Mouse (Mus musculus) heart, adult 2 months (tissue): Measurements from ENCODE around the gene Tshb. TPM values are rescaled to one million over a fixed set of nuclear protein-coding genes. Genes with fewer than 3 reads are reported as not detected.

Experiments used
- DNase-seq, 2 experiments: peaks; one replicate each; pipeline ENCODE4 v3.0.0; 2021
- H3K27ac ChIP-seq: fragments of 200-600 bp; 2 replicates; pipeline ENCODE4 v1.8.1; 2022
- H3K27me3 ChIP-seq: fragments of 200-500 bp; 2 replicates; pipeline ENCODE4 v1.6.1; 2012; ENCODE audit warnings: mild to moderate bottlenecking, low read length, inconsistent platforms, mixed read lengths; ENCODE audit not compliant: control insufficient read depth, insufficient read depth
- H3K36me3 ChIP-seq: fragments of 200-500 bp; 2 replicates; pipeline ENCODE4 v1.6.1; 2012; ENCODE audit warnings: low read length, inconsistent platforms; ENCODE audit not compliant: control insufficient read depth, insufficient read depth
- H3K4me1 ChIP-seq: fragments of 200-500 bp; 2 replicates; pipeline ENCODE4 v1.6.1; 2011; ENCODE audit warnings: low read length; ENCODE audit not compliant: control insufficient read depth, insufficient read depth
- H3K4me3 ChIP-seq: fragments of 200-600 bp; 2 replicates; pipeline ENCODE4 v1.8.1; 2022
- H3K79me2 ChIP-seq: fragments of 200-500 bp; replicated peaks from 2 replicates; pipeline ENCODE4 v1.6.1; 2012; ENCODE audit warnings: mild to moderate bottlenecking, inconsistent platforms, low read length, moderate library complexity, mixed read lengths; ENCODE audit not compliant: control insufficient read depth, insufficient read depth
- H3K9ac ChIP-seq: fragments of 200-500 bp; 2 replicates; pipeline ENCODE4 v1.6.1; 2012; ENCODE audit warnings: low read depth, mild to moderate bottlenecking, control low read depth, inconsistent platforms, low read length, mixed read lengths
- CTCF ChIP-seq: fragments of 200-600 bp; IDR thresholded peaks from 2 replicates; pipeline ENCODE4 v1.8.1; 2022; ENCODE audit warnings: antibody characterized with exemption, mild to moderate bottlenecking, moderate library complexity
- EP300 ChIP-seq: fragments of 200-500 bp; IDR thresholded peaks from 2 replicates; pipeline ENCODE4 v1.6.1; 2011; ENCODE audit warnings: low read depth, low read length, control low read depth; ENCODE audit not compliant: insufficient read depth
- POLR2A ChIP-seq: fragments of 200-500 bp; IDR thresholded peaks from 2 replicates; pipeline ENCODE4 v1.6.1; 2011; ENCODE audit warnings: mild to moderate bottlenecking, low read depth, low read length, control low read depth; ENCODE audit not compliant: insufficient read depth
- WGBS: fragments of 180-500 bp; shearing (Covaris S2); methylation state at CpG from one replicate; pipeline ENCODE4 v1.1.7; 2018; 5-methylcytosine and 5-hydroxymethylcytosine counted together
- intact Hi-C: fragments of 180-260 bp; cut with DNase I; formaldehyde crosslinking; loops from one replicate; pipeline ENCODE4 v1.15.1; 2025
- polyA plus RNA-seq: library from polyadenylated mRNA; depleted of rRNA; stranded (reverse); fragments of >200 nt; gene quantifications from 2 replicates; pipeline ENCODE4 v1.2.3, GENCODE M21; 2012
- total RNA-seq, 2 experiments: library from RNA; stranded (reverse); gene quantifications; 2 replicates each; pipeline ENCODE4 v1.2.3; 2021

Gene Tshb
- total and polyA plus RNA-seq, 3 experiments: not detected

DNA sequence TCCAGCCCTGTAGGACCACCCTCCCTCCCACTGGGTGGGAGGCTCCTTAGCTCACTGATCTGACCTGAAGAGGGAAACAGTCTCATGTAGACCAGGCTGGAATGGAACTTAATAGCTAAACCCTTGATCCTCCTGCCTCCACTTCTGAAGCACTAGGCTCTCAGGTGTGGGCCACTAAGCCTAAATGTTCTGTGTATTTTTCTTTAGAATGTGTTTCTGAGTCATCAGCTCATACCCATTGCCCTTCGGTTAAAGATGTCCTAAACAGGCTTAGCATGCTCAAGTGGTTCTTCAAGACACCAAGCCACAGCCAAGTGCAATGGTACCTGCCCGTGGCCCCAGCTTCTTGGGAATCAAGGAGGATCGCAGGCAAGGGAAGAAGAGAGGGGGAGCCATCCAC lies 31.0 kb downstream of the Tshb start:
- H3K36me3 ChIP-seq: peaks cover 2% of the 10 kb centered on the region
- no peak overlapping the region; the same call in 1 of the 2 replicates for H3K27ac ChIP-seq
- no peak overlapping the region for H3K4me3 ChIP-seq
- DNase-seq: no peak
- TF ChIP-seq EP300 (no peak), POLR2A (no peak), CTCF (no peak)
- H3K79me2 ChIP-seq: no peaks in the 10 kb centered on the region
- no peaks in the 10 kb centered on the region for H3K27me3 ChIP-seq
- intact Hi-C loops: loop anchor here (5.0 kb wide), 1 partner anchor 34 kb away; no protein-coding TSS in a partner anchor
- no peak overlapping the region for H3K9ac ChIP-seq
- WGBS: 96% methylated on average over 3 of the region's 3 CpGs
- H3K4me1 ChIP-seq: peaks cover 12% of the 10 kb centered on the region

DNA sequence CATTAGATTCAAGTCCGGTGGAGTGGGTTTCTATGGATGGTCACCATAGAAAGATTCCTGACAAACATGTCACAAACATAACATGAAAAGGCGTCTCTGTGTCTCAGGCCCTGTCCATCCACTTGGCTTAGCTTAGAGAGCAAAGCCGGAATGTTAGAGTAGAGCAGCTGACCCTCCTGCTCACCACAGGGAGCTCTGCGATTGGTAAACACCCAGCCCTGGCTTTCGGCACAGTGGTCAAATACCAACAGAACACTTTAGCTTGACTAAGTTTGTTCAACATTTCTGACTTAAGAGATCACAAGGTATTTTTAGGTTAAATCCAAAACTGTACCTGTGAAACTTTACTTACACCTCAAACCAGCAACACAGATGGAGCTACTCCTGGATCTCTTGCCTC lies 31.4 kb downstream of the Tshb start:
- Histone ChIP-seq H3K79me2 (no peaks in the 10 kb centered on the region), H3K36me3 (peaks cover 2% of the 10 kb centered on the region), H3K9ac (no peak overlapping the region), H3K4me3 (no peak overlapping the region), H3K4me1 (peaks cover 14% of the 10 kb centered on the region), H3K27me3 (no peaks in the 10 kb centered on the region), H3K27ac (no peak overlapping the region)
- TF ChIP-seq CTCF (no peak), EP300 (no peak), POLR2A (no peak)
- DNase-seq: no peak
- intact Hi-C loops: loop anchor here (5.0 kb wide), 1 partner anchor 34 kb away; no protein-coding TSS in a partner anchor
- WGBS: 93% methylated on average over 5 of the region's 5 CpGs

DNA sequence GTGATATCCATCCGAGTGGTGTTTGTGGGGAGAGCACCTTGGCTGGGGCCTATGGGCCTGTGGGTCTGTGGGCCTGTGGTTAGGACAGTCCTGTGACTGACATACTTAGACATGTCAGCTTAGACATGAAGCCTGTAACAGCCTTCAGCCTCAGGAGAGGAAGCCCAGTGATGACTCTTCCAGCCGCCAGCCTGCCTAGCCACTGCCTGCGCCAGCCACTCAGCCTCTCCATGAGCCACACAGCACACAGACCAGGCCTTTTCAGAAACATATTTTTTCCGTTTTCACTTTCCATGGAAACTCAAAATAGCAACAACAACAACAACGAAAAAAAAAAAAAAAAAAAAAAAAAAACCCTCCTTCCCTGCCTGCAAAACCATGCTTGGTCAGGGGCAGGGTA lies 33.8 kb downstream of the Tshb start:
- Histone ChIP-seq H3K27me3 (no peaks in the 10 kb centered on the region), H3K4me3 (no peak overlapping the region), H3K4me1 (peaks cover 25% of the 10 kb centered on the region), H3K36me3 (peaks cover 2% of the 10 kb centered on the region), H3K9ac (no peak overlapping the region), H3K27ac (peak overlapping the region; percentile 55), H3K79me2 (no peaks in the 10 kb centered on the region)
- TF ChIP-seq CTCF: no peak
- TF ChIP-seq POLR2A: no peak
- no peak for TF ChIP-seq EP300
- intact Hi-C loops: no loop called here
- 49% methylated on average over 5 of the region's 5 CpGs for WGBS
- DNase-seq: no peak

DNA sequence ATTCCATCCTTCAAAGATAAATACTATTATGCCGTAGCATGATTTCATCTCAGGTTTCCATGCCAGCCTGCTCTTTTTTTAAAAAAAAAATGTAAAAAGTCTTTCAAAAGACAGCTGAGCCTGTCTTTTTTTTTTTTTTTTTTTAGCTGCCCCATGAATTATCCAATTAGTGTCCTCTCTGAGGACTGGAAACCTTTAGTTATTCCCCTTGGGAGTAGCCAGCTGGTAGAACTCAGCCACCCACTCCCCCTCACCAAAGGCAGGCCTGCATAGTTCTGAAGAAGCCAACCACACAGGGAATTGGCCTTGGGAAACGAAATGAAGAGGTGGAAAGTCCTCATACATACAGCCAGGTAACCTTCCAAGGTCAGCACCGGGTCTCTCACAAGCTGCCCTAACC lies 34.5 kb downstream of the Tshb start:
- intact Hi-C loops: no loop called here
- peaks cover 22% of the 10 kb centered on the region for H3K4me1 ChIP-seq
- peak overlapping the region; percentile 55 for H3K27ac ChIP-seq

DNA sequence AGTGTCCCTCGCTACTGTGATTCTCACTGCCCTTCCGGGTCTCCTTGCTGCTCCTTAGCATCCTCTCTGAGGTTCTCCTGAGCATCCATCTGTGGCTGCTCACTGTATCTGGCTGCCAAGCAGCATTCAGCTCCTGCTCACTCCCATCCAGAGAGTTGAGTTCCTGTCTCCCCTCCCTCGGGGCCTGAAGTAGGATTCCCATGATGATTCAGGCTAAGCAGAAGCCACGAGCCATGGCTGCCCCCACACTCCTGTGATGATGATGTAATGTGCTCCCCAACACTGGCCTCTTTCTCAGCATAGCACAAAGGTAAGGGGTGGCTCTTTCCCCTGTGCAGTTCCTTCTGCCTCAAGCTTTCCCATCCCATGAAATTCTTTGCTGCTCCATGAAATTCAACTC lies 36.3 kb downstream of the Tshb start:
- DNase-seq: no peak
- Histone ChIP-seq H3K79me2 (no peaks in the 10 kb centered on the region), H3K4me3 (no peak overlapping the region), H3K4me1 (peaks cover 22% of the 10 kb centered on the region), H3K27ac (no peak overlapping the region; the same call in 1 of the 2 replicates), H3K36me3 (peaks cover 2% of the 10 kb centered on the region), H3K9ac (no peak overlapping the region), H3K27me3 (no peaks in the 10 kb centered on the region)
- 55% methylated on average over 4 of the region's 4 CpGs for WGBS
- intact Hi-C loops: no loop called here
- TF ChIP-seq POLR2A (no peak), CTCF (no peak), EP300 (no peak)

More for the DNA sequence above, 34.5 kb downstream of the Tshb start:
- H3K36me3 ChIP-seq: peaks cover 2% of the 10 kb centered on the region
- 62% methylated on average over 3 of the region's 3 CpGs for WGBS
- no peaks in the 10 kb centered on the region for H3K79me2 ChIP-seq
- no peak overlapping the region for H3K9ac ChIP-seq
- TF ChIP-seq CTCF: no peak
- TF ChIP-seq EP300: no peak
- TF ChIP-seq POLR2A: no peak
- DNase-seq: no peak
- H3K27me3 ChIP-seq: no peaks in the 10 kb centered on the region
- no peak overlapping the region for H3K4me3 ChIP-seq

DNA sequence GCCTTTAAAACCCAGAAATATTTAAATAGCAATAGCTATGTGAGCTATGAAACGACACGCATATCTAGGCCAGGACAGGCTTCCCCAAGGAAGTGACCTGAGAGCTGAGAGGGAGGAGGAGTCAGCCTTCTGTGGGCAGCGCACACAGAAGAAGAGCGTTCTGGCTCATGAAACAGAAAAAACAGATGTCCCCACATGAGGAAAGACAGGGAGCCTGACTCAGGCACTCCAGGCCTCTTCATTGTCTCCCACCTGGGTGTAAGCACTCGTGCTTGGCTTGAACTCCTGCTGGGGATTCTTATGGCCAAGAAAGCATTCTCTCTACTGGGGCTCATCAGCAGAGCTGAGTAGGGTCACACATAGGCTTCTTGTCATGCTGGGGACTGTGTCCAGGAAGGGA lies 37.9 kb downstream of the Tshb start:
- H3K4me1 ChIP-seq: peaks cover 22% of the 10 kb centered on the region
- H3K4me3 ChIP-seq: no peak overlapping the region
- H3K27ac ChIP-seq: peak overlapping the region; percentile 77
- no peaks in the 10 kb centered on the region for H3K27me3 ChIP-seq
- H3K79me2 ChIP-seq: no peaks in the 10 kb centered on the region
- peak; percentile 48 to 57 for DNase-seq
- no peak for TF ChIP-seq CTCF
- TF ChIP-seq POLR2A: no peak
- peak; percentile 69 for TF ChIP-seq EP300
- H3K36me3 ChIP-seq: no peaks in the 10 kb centered on the region; the same call in none of the 2 replicates
- WGBS: 22% methylated on average over 5 of the region's 5 CpGs
- intact Hi-C loops: no loop called here
- H3K9ac ChIP-seq: no peak overlapping the region
